Mouse (Mus musculus) mammary gland, adult 2 months (tissue): ENCODE results near the gene Glmp. TPM values are rescaled to one million over a fixed set of nuclear protein-coding genes. Genes with fewer than 3 reads are reported as not detected.

ENCODE experiments used
- polyA plus RNA-seq: library from polyadenylated mRNA; depleted of rRNA; stranded (reverse); fragments of >200 nt; gene quantifications from 2 replicates; pipeline ENCODE4 v1.2.3, GENCODE M21; 2012; ENCODE audit warnings: low replicate concordance; rRNA removed

Glmp gene
- 192 and 236 TPM in 2 replicates for polyA plus RNA-seq

DNA sequence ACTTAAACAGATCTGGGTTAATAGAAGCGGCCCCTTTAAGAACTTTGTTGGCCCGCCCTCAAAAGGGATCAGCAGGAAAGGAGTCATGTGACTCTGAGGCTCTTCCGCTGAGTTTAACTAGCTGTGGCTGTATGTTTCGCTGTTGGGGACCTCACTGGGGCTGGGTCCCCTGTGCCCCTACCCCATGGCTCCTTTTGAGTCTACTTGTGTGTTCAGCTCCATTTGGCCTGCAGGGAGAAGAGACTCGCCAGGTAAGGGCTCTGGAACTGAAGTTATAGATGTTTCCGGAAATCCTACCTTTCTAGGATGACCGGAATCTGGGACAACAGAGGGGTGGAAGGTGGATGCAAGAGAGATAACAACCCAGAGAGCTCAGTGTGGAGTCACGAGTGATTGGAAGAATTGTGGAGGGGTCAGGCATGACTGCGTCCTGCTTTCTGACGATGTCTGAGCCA lies at the start of gene Glmp:
TSS of gene Glmp (plus strand) at position 73 of the 455 bp plus-strand sequence.

DNA sequence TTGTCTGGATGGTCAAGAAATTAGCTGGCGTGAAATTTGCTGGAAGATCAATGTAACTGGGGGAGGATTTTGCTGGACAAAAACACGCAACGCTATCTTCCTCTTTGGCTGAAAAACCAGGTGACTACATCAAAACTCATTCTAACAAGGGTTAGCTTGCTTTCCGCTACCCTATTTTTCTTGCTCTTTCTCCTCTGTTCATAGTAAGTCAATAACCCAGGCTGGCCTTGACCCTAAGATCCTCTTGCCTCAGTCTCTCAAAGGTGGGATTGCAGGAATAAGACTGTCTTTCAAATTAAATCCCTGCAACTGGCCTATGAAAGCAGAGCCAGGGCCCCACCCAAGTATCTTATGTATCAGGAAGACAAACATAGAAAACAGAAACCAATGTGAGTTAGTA lies 37.7 kb upstream of the Glmp start, which contains the start of gene Gm38392:
TSS of gene Gm38392 (minus strand) at position 101 of the 400 bp plus-strand sequence.

DNA sequence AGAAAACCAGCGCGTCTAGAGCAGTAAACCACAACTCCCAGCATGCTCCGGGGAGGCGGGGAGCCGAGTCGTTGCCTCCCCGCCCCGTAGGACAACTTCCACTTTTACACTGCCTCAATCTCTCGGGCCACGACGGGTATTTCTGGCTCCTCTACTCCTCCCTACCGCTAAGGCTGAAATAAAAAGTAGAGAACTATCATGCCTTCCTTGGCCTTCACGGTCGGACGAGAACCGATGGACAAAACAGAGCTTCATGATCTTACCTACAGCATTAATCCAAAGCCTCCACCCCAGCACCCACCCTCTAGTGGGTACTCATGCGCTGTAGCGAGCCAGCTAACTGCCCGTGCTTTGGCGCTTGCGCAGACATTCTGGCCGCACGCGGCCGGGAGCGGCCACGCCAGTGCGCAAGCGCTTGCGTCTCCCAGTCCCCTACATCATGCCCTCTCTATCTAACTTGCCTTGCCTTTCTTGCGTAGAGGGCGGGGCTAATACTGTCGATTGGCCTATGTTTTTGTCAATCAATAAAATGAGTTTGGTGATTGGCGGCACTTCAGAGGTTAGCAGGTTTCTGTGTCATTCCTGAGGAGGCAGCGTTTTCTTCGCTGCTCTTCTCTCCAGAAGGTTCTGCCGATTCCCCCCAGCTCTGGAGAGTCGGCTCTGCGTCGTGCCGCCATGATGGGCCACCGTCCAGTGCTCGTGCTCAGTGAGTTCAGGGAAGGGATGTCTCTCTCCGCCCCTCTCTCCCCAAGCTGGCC lies 28.1 kb upstream of the Glmp start, which contains the start of the genes Tsacc and Cct3:
TSS of gene Tsacc (minus strand) at position 439 of the 758 bp plus-strand sequence.
TSS of gene Cct3 (plus strand) at position 556 of the 758 bp plus-strand sequence.

GRCm38 (mm10) chr3:88336058-88337013 lies 11.5 kb downstream of the Glmp start, which contains the start of the genes Tmem79 and Smg5:
Gene Tmem79 (minus strand): TSS chr3:88336148.
Gene Smg5 (plus strand): TSS chr3:88336260.

GRCm38 (mm10) chr3:88364337-88364736 lies 39.5 kb downstream of the Glmp start, which contains the start of gene Paqr6:
Gene Paqr6 (plus strand): TSS chr3:88364584.

GRCm38 (mm10) chr3:88372643-88373042 lies 47.8 kb downstream of the Glmp start, which contains the start of gene Bglap3:
Gene Bglap3 (minus strand): TSS chr3:88372743.

GRCm38 (mm10) chr3:88378599-88378998 lies 53.8 kb downstream of the Glmp start, which contains the start of gene Bglap2:
Gene Bglap2 (minus strand): TSS chr3:88378699.

Other genes starting within 250 kb of the Glmp start
- gene Ttc24, start 246.7 kb upstream of the Glmp start, polyA plus RNA-seq = not detected in 2 replicates
- 2.2 TPM in 2 replicates for gene Iqgap3, start 243.1 kb upstream of the Glmp start, polyA plus RNA-seq
- 100 and 138 TPM in 2 replicates for gene Mef2d, start 182.7 kb upstream of the Glmp start, polyA plus RNA-seq
- 2.0 and 2.6 TPM in 2 replicates for gene Rhbg, start 70.3 kb upstream of the Glmp start, polyA plus RNA-seq
- gene Gm38392, start 37.8 kb upstream of the Glmp start, polyA plus RNA-seq = 0.19 and 0.33 TPM in 2 replicates
- gene Tsacc, start 28.0 kb upstream of the Glmp start, polyA plus RNA-seq = 1.7 and 6.5 TPM in 2 replicates
- 76.3 and 150 TPM in 2 replicates for gene Cct3, start 27.9 kb upstream of the Glmp start, polyA plus RNA-seq
- 50.4 and 56.7 TPM in 2 replicates for gene Tmem79, start 11.1 kb downstream of the Glmp start, polyA plus RNA-seq
- gene Smg5, start 11.2 kb downstream of the Glmp start, polyA plus RNA-seq = 70.8 and 88.2 TPM in 2 replicates
- gene Paqr6, start 39.6 kb downstream of the Glmp start, polyA plus RNA-seq = 28.9 and 30.2 TPM in 2 replicates
- 8.9 and 9.9 TPM in 2 replicates for gene Bglap3, start 47.7 kb downstream of the Glmp start, polyA plus RNA-seq
- not detected in 2 replicates for gene Bglap2, start 53.7 kb downstream of the Glmp start, polyA plus RNA-seq
- 0.55 TPM in 1 of 2 replicates, not detected in the other for gene Bglap, start 59.4 kb downstream of the Glmp start, polyA plus RNA-seq
- 50.2 and 72.9 TPM in 2 replicates for gene Pmf1, start 85.3 kb downstream of the Glmp start, polyA plus RNA-seq
- 49.5 and 78.7 TPM in 2 replicates for gene Slc25a44, start 100.1 kb downstream of the Glmp start, polyA plus RNA-seq
- 118 and 144 TPM in 2 replicates for gene Sema4a, start 136.2 kb downstream of the Glmp start, polyA plus RNA-seq
- 226 and 360 TPM in 2 replicates for gene Lmna, start 184.9 kb downstream of the Glmp start, polyA plus RNA-seq
- gene Mex3a, start 207.4 kb downstream of the Glmp start, polyA plus RNA-seq = 2.5 and 3.5 TPM in 2 replicates
- gene Rab25, start 223.3 kb downstream of the Glmp start, polyA plus RNA-seq = 37.9 TPM in 2 replicates
- gene Lamtor2, start 228.1 kb downstream of the Glmp start, polyA plus RNA-seq = 121 and 137 TPM in 2 replicates
- 65.3 and 82.9 TPM in 2 replicates for gene Ubqln4, start 228.7 kb downstream of the Glmp start, polyA plus RNA-seq